Comparison of ENCODE assay signal across 8 mouse cellular contexts in genomic region chr4:84883646-84884045, GRCm38 (mm10). TPM values are rescaled to one million over a fixed set of nuclear protein-coding genes. Genes with fewer than 3 reads are reported as not detected.
DNase-seq lines count a peak whose midpoint lies in the region; ATAC-seq and TF ChIP-seq lines count a peak whose summit lies in the region.

No protein-coding gene starts in this region.

- no peak for DNase-seq in heart, adult 2 months
- no peak for DNase-seq in heart, postnatal 4 days
- DNase-seq in left cerebral cortex, postnatal 4 days, result no peak
- DNase-seq in thymus, postnatal 14 days, result no peak
- no peak for DNase-seq in gastrocnemius, adult 18-20 months (ENCODE audit: low spot score)

- ATAC-seq in CD4-positive, CD25-positive, alpha-beta regulatory T cell, adult 4 months, result peak; percentile 15
- peak; percentile 36; the same call in 1 of the 2 replicates for ATAC-seq in forebrain, embryonic 15.5 days (replicated peaks)
- no peak for ATAC-seq in liver, embryonic 15.5 days (ENCODE audit: insufficient read depth)

- 79% methylated on average over 12 of the region's 12 CpGs for WGBS in heart, adult 2 months
- 53% methylated on average over 12 of the region's 12 CpGs for WGBS in forebrain, embryonic 15.5 days
- 77% methylated on average over 12 of the region's 12 CpGs for WGBS in liver, embryonic 15.5 days (ENCODE audit: insufficient replicate concordance)

- TF ChIP-seq CTCF in heart, adult 2 months (IDR thresholded peaks at IDR 0.05), result no peak

- peak overlapping the region; percentile 43; the same call in 1 of the 2 replicates for H3K9ac ChIP-seq in heart, adult 2 months (ENCODE audit: low read depth, low read length)
- peak overlapping the region; percentile 93 for H3K9ac ChIP-seq in forebrain, embryonic 15.5 days (replicated peaks)
- no peak overlapping the region for H3K9ac ChIP-seq in liver, embryonic 15.5 days

- no peak for TF ChIP-seq POLR2A in heart, adult 2 months (IDR thresholded peaks at IDR 0.05; ENCODE audit: insufficient read depth, low read depth, low read length)

- TF ChIP-seq EP300 in heart, adult 2 months (IDR thresholded peaks at IDR 0.05; ENCODE audit: insufficient read depth, low read depth, low read length), result no peak

- peak overlapping the region; percentile 71 for H3K4me3 ChIP-seq in heart, adult 2 months
- H3K4me3 ChIP-seq in forebrain, embryonic 15.5 days, result peak overlapping the region; percentile 85
- peak overlapping the region; percentile 67 for H3K4me3 ChIP-seq in liver, embryonic 15.5 days (replicated peaks)

- H3K4me2 ChIP-seq in forebrain, embryonic 15.5 days (replicated peaks), result peak overlapping the region; percentile 82
- peak overlapping the region; percentile 87 for H3K4me2 ChIP-seq in liver, embryonic 15.5 days

- H3K9me3 ChIP-seq in forebrain, embryonic 15.5 days, result no peaks in the 10 kb centered on the region
- H3K9me3 ChIP-seq in liver, embryonic 15.5 days (replicated peaks), result no peaks in the 10 kb centered on the region

- peak overlapping the region; percentile 93 for H3K27ac ChIP-seq in heart, adult 2 months
- peak overlapping the region; percentile 85 for H3K27ac ChIP-seq in forebrain, embryonic 15.5 days (replicated peaks)
- no peak overlapping the region for H3K27ac ChIP-seq in liver, embryonic 15.5 days (replicated peaks)

- no peaks in the 10 kb centered on the region for H3K79me2 ChIP-seq in heart, adult 2 months (replicated peaks; ENCODE audit: control insufficient read depth, insufficient read depth, low read length)

- intact Hi-C loops in heart, adult 2 months (cut with DNase I), result no loop called here
- intact Hi-C loops in left cerebral cortex, postnatal 4 days (cut with DNase I), result no loop called here

- H3K36me3 ChIP-seq in heart, adult 2 months (ENCODE audit: control insufficient read depth, insufficient read depth, low read length), result no peaks in the 10 kb centered on the region
- H3K36me3 ChIP-seq in forebrain, embryonic 15.5 days, result no peaks in the 10 kb centered on the region
- H3K36me3 ChIP-seq in liver, embryonic 15.5 days (replicated peaks), result no peaks in the 10 kb centered on the region

- no peaks in the 10 kb centered on the region for H3K27me3 ChIP-seq in heart, adult 2 months (ENCODE audit: control insufficient read depth, insufficient read depth, low read length)
- H3K27me3 ChIP-seq in forebrain, embryonic 15.5 days, result no peaks in the 10 kb centered on the region
- H3K27me3 ChIP-seq in liver, embryonic 15.5 days, result no peaks in the 10 kb centered on the region; the same call in 1 of the 2 replicates

- H3K4me1 ChIP-seq in heart, adult 2 months (ENCODE audit: control insufficient read depth, insufficient read depth, low read length), result peaks cover 1% of the 10 kb centered on the region; the same call in 1 of the 2 replicates
- peaks cover 9% of the 10 kb centered on the region; the same call in 1 of the 2 replicates for H3K4me1 ChIP-seq in forebrain, embryonic 15.5 days
- H3K4me1 ChIP-seq in liver, embryonic 15.5 days (replicated peaks), result peaks cover 8% of the 10 kb centered on the region; the same call in 1 of the 2 replicates

RNA-seq across cellular contexts. Expression of gene Cntln, which starts 0.5 kb away (rescaled TPM):
- 1 to 10 TPM; 1.9 to 2.7 TPM for total RNA-seq in heart, adult 2 months (2021)
- 1.3 and 1.9 TPM in 2 replicates for polyA plus RNA-seq in heart, adult 2 months (2012; rRNA removed)
- 1 to 10 TPM; 8.9 to 9.3 TPM for total RNA-seq in heart, postnatal 4 days (2021)
- 1 to 10 TPM; 3.2 to 4.1 TPM for polyA plus RNA-seq in CD4-positive, CD25-positive, alpha-beta regulatory T cell, adult 4 months (2017; shearing (Covaris generic))
- polyA plus RNA-seq in forebrain, embryonic 15.5 days (2015; fragmentation: Nextera tagmentation; extraction: Ambion mirVana), result 6.7 and 6.8 TPM in 2 replicates
- polyA plus RNA-seq in liver, embryonic 15.5 days (2015; fragmentation: Nextera tagmentation; extraction: Ambion mirVana), result 1.8 and 2.0 TPM in 2 replicates
- 10 to 100 TPM in 1 of 2 experiments, 1 to 10 TPM in 1; 9.3 to 10.5 TPM for total RNA-seq in left cerebral cortex, postnatal 4 days (2021)
- total RNA-seq in gastrocnemius, adult 18-20 months (2021), result 1 to 10 TPM; 1.0 to 1.4 TPM
